Mouse (Mus musculus) midbrain, embryonic 10.5 days (tissue): ENCODE measurements at regions not wholly inside any gene's neighbourhood (a gene's known extent, or its start where the extent isn't known, plus 50 kb on each side); places are given as distances from the start of the nearest gene placed in this dataset.

Experiments
- DNase-seq: peaks from one replicate; pipeline ENCODE4 v3.0.0-alpha.2; 2017; ENCODE audit warnings: low spot score
- H3K27ac ChIP-seq: fragments of 300-500 bp; sonication (generic); replicated peaks from 2 replicates; pipeline ENCODE4 v1.5.1; 2016; ENCODE audit warnings: mild to moderate bottlenecking
- H3K27me3 ChIP-seq: fragments of 300-500 bp; sonication (generic); 2 replicates; pipeline ENCODE4 v1.6.1; 2016; ENCODE audit warnings: low read depth, mild to moderate bottlenecking; ENCODE audit not compliant: poor library complexity, severe bottlenecking
- H3K36me3 ChIP-seq: fragments of 300-500 bp; sonication (generic); 2 replicates; pipeline ENCODE4 v1.6.1; 2016; ENCODE audit warnings: mild to moderate bottlenecking, moderate library complexity
- H3K4me1 ChIP-seq: fragments of 300-500 bp; sonication (generic); 2 replicates; pipeline ENCODE4 v1.6.1; 2016
- H3K4me3 ChIP-seq: fragments of 300-500 bp; sonication (generic); 2 replicates; pipeline ENCODE4 v1.5.1; 2016; ENCODE audit warnings: mild to moderate bottlenecking, moderate library complexity
- H3K9me3 ChIP-seq: fragments of 300-500 bp; sonication (generic); replicated peaks from 2 replicates; pipeline ENCODE4 v1.6.1; 2016; ENCODE audit warnings: mild to moderate bottlenecking
- WGBS: fragments of 180-500 bp; shearing (Covaris S2); methylation state at CpG from one replicate; pipeline ENCODE4 v1.1.7; 2016; 5-methylcytosine and 5-hydroxymethylcytosine counted together

GRCm38 (mm10) chr16:95057596-95057995 lies 60.1 kb upstream of the Kcnj6 start:
- Histone ChIP-seq H3K36me3 (no peaks in the 10 kb centered on the region), H3K27ac (no peak overlapping the region), H3K27me3 (no peaks in the 10 kb centered on the region), H3K4me1 (no peaks in the 10 kb centered on the region), H3K4me3 (no peak overlapping the region), H3K9me3 (peaks cover 3% of the 10 kb centered on the region; the same call in 1 of the 2 replicates)
- 30% methylated on average over 1 of the region's 1 CpGs for WGBS
- no peak for DNase-seq

- Histone ChIP-seq H3K9me3 (no peaks in the 10 kb centered on the region), H3K27ac (no peak overlapping the region), H3K27me3 (no peaks in the 10 kb centered on the region), H3K36me3 (no peaks in the 10 kb centered on the region), H3K4me1 (no peaks in the 10 kb centered on the region), H3K4me3 (no peak overlapping the region)
- 89% methylated on average over 6 of the region's 6 CpGs for WGBS
- DNase-seq, result no peak
Observed at GRCm38 (mm10) chr16:95064423-95064822, 66.9 kb upstream of the Kcnj6 start.

GRCm38 (mm10) chr16:95066687-95067086 lies 69.2 kb upstream of the Kcnj6 start:
- 93% methylated on average over 3 of the region's 3 CpGs for WGBS
- Histone ChIP-seq H3K9me3 (no peaks in the 10 kb centered on the region), H3K4me1 (no peaks in the 10 kb centered on the region), H3K36me3 (no peaks in the 10 kb centered on the region), H3K27ac (no peak overlapping the region), H3K4me3 (no peak overlapping the region), H3K27me3 (no peaks in the 10 kb centered on the region)
- DNase-seq, result no peak

DNA sequence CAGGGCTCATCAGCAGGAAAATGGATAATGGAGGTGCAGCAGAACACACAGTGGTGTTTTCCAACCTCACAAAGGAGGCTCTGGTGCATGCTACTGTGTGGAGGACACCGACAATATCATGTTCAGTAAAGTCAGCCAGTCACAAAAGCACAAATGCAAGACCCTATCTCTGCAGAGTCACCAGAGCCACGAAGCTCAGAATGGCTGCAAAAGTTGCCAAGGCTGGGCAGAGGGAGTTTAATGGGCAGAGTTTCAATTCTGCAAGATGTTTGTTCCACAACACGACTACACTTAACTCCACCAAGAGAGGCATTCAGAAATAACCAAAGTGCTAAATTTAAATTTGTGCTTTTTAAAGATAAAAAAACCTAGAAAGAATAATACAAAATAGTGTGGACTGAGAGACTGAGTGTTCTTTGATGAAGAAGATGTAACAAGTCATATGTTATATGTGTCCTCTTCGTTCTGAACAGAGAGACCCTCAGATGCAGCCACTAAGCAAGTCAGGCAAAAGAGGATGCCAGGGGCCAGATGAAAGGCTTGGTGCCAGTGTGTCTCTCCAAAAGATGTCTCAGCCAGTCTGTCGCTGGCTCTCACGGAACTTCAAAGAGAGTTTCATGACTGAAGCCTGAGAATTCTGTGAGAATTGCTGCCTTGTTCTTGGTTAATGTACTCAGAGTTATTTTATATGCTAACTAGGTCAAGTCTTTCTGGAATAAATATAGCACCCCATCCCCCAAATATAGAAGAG lies 95.1 kb upstream of the Kcnj6 start:
- DNase-seq, result no peak
- WGBS, result 83% methylated on average over 6 of the region's 6 CpGs
- Histone ChIP-seq H3K36me3 (no peaks in the 10 kb centered on the region), H3K4me1 (no peaks in the 10 kb centered on the region), H3K4me3 (no peak overlapping the region), H3K27ac (no peak overlapping the region), H3K27me3 (no peaks in the 10 kb centered on the region), H3K9me3 (no peaks in the 10 kb centered on the region)

DNA sequence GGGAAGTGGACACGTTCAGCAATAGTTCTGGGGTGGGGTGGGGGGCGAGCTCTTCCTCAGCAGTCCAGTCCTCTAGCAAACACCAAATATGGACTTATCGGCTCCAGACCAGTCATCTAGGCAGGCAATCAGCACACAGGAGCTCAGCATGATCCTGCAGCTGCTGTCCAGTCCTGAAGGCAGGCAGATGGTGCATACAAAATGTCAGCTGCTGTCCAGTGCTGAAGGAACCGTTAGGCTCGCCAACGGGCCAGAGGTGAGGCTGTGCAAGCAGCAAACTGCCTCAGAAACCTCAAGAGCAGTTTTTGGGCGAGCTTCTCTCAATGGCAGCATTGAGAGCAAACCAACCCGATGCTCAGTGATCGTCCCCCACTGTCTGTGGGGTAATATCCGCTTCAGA lies 96.3 kb upstream of the Kcnj6 start:
- Histone ChIP-seq H3K9me3 (no peaks in the 10 kb centered on the region), H3K27ac (no peak overlapping the region), H3K27me3 (no peaks in the 10 kb centered on the region), H3K4me1 (no peaks in the 10 kb centered on the region), H3K4me3 (no peak overlapping the region), H3K36me3 (no peaks in the 10 kb centered on the region)
- peak; percentile 53 for DNase-seq
- WGBS, result 38% methylated on average over 10 of the region's 10 CpGs

DNA sequence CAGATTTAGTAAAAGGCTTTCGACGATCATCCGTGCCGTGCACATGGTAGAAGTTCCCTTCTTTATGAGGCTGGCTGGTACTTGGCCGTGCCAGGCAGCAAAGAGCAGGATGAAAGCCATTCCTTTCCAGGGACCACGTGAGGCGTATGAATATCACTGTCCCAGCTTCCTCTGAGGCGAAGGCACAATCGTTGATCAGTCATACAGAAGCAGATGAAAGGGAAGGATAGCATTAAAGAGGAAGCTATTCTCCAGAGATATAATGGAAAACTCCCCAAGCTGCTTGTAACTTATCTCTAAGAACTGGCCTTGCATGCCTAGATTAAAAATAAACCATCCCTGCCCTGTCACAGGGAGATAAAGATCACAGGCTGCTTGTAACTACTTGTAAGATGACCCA lies 103.5 kb upstream of the Kcnj6 start:
- Histone ChIP-seq H3K27ac (no peak overlapping the region), H3K4me3 (no peak overlapping the region), H3K9me3 (no peaks in the 10 kb centered on the region), H3K36me3 (no peaks in the 10 kb centered on the region), H3K4me1 (no peaks in the 10 kb centered on the region), H3K27me3 (no peaks in the 10 kb centered on the region)
- 85% methylated on average over 9 of the region's 9 CpGs for WGBS
- no peak for DNase-seq

DNA sequence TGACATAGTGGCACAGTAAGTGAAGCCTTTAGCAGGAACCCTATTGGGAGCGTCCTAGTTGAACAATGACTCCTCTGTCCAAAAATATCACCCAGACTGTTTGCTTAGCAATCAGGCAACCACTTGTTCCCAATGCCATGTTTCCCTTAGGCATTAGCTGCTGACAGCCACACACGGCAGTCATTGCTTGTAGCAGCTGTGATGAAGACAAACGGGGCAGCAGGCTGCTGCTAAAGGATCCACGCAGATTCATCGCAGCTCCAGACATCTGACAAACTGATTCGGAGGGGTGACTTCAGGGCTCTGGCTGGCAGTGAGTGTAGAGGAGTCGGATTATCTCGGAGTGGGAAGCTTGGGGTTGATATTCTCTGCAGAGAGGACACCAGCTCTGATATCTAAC lies 120.0 kb upstream of the Kcnj6 start:
- H3K36me3 ChIP-seq, result no peaks in the 10 kb centered on the region
- 79% methylated on average over 8 of the region's 8 CpGs for WGBS
- no peak for DNase-seq

GRCm38 (mm10) chr16:95119293-95119692 lies 121.8 kb upstream of the Kcnj6 start:
- no peaks in the 10 kb centered on the region for H3K36me3 ChIP-seq
- no peak for DNase-seq
- no peak overlapping the region for H3K4me3 ChIP-seq
- H3K27ac ChIP-seq, result no peak overlapping the region
- 81% methylated on average over 4 of the region's 4 CpGs for WGBS
- peaks cover 9% of the 10 kb centered on the region; the same call in 1 of the 2 replicates for H3K4me1 ChIP-seq
- H3K9me3 ChIP-seq, result no peaks in the 10 kb centered on the region
- H3K27me3 ChIP-seq, result no peaks in the 10 kb centered on the region

More for the DNA sequence above, 120.0 kb upstream of the Kcnj6 start:
- Histone ChIP-seq H3K4me1 (peaks cover 9% of the 10 kb centered on the region; the same call in 1 of the 2 replicates), H3K27ac (no peak overlapping the region), H3K27me3 (no peaks in the 10 kb centered on the region), H3K4me3 (no peak overlapping the region), H3K9me3 (no peaks in the 10 kb centered on the region)

GRCm38 (mm10) chr16:95122048-95122447 lies 124.5 kb upstream of the Kcnj6 start:
- WGBS, result 81% methylated on average over 7 of the region's 7 CpGs
- peaks cover 9% of the 10 kb centered on the region; the same call in 1 of the 2 replicates for H3K4me1 ChIP-seq
- H3K4me3 ChIP-seq, result no peak overlapping the region
- H3K27ac ChIP-seq, result no peak overlapping the region
- no peaks in the 10 kb centered on the region for H3K9me3 ChIP-seq
- H3K27me3 ChIP-seq, result no peaks in the 10 kb centered on the region
- no peaks in the 10 kb centered on the region for H3K36me3 ChIP-seq
- DNase-seq, result no peak

DNA sequence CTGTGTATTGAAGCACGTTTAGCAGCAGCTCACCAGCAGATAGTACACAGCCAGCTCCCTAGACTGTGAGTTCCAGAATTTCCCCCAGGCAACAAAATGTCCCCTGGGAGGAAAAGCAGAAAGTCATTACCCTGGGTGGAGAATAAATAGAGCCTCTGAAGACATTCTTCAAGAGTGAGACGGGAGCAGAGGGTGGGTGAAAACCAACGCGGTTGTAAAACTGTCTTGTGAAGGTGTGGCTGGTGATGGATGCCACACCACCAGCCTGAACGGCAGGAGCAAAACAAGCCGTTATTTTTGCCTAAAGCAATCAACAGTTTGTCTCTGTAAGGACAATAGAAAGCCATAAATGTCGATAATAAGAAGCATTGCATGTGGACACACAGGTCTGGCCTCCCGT lies 129.7 kb upstream of the Kcnj15 start:
- no peak overlapping the region for H3K4me3 ChIP-seq
- peaks cover 14% of the 10 kb centered on the region for H3K4me1 ChIP-seq
- no peak overlapping the region for H3K27ac ChIP-seq
- no peaks in the 10 kb centered on the region for H3K36me3 ChIP-seq
- 85% methylated on average over 8 of the region's 8 CpGs for WGBS
- no peaks in the 10 kb centered on the region for H3K9me3 ChIP-seq
- DNase-seq, result no peak
- no peaks in the 10 kb centered on the region for H3K27me3 ChIP-seq

GRCm38 (mm10) chr16:95131815-95132214 lies 125.5 kb upstream of the Kcnj15 start:
- Histone ChIP-seq H3K27me3 (no peaks in the 10 kb centered on the region), H3K27ac (peak overlapping the region; percentile 63), H3K4me3 (no peak overlapping the region), H3K4me1 (peaks cover 14% of the 10 kb centered on the region), H3K36me3 (no peaks in the 10 kb centered on the region), H3K9me3 (no peaks in the 10 kb centered on the region)
- no peak for DNase-seq
- 65% methylated on average over 5 of the region's 5 CpGs for WGBS

GRCm38 (mm10) chr16:95138809-95139208 lies 118.5 kb upstream of the Kcnj15 start:
- Histone ChIP-seq H3K27ac (no peak overlapping the region), H3K36me3 (no peaks in the 10 kb centered on the region), H3K4me1 (peaks cover 6% of the 10 kb centered on the region; the same call in 1 of the 2 replicates), H3K4me3 (no peak overlapping the region), H3K9me3 (no peaks in the 10 kb centered on the region), H3K27me3 (no peaks in the 10 kb centered on the region)
- no peak for DNase-seq
- 79% methylated on average over 3 of the region's 3 CpGs for WGBS

- no peak for DNase-seq
- H3K27ac ChIP-seq, result no peak overlapping the region
Observed at GRCm38 (mm10) chr16:95141510-95142394, 115.6 kb upstream of the Kcnj15 start.

More at GRCm38 (mm10) chr16:95141510-95142394, 115.6 kb upstream of the Kcnj15 start:
- Histone ChIP-seq H3K27me3 (no peaks in the 10 kb centered on the region), H3K9me3 (no peaks in the 10 kb centered on the region), H3K4me3 (no peak overlapping the region), H3K4me1 (peaks cover 6% of the 10 kb centered on the region; the same call in 1 of the 2 replicates), H3K36me3 (no peaks in the 10 kb centered on the region)
- 81% methylated on average over 8 of the region's 8 CpGs for WGBS
